Mouse (Mus musculus) cerebellum, adult 11-12 months (tissue): ENCODE results near the gene Rabepk.
"Not testable (repeated sequence)": the region's sequence is repeated elsewhere in the genome, so short reads cannot be mapped to it uniquely, and the experiment has no call there.

Experiments used
- DNase-seq: peaks from one replicate; pipeline ENCODE4 v3.0.0; 2022

The Rabepk gene

DNA sequence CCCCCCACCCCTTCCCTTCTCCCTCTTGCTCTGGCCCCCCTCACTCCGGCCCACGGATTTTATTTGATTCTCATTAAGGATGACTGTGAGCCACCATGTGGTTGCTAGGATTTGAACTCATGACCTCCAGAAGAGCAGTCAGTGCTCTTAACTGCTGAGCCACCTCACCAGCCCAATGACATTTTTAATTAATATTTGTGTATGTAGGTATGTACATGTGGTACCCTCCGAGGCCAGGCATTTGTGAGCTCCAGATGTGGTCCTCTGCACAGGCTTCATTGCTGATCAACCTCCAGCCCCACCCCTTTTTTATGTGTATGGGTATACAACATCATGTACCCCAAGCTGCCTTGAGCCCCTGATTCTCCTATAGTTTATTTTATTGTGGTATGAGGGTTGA lies 4.0 kb upstream of the Rabepk start:
- peak; percentile 32 for DNase-seq

- DNase-seq: not testable (repeated sequence)
Observed at GRCm38 (mm10) chr2:34802565-34803245, 3.0 kb upstream of the Rabepk start.

DNA sequence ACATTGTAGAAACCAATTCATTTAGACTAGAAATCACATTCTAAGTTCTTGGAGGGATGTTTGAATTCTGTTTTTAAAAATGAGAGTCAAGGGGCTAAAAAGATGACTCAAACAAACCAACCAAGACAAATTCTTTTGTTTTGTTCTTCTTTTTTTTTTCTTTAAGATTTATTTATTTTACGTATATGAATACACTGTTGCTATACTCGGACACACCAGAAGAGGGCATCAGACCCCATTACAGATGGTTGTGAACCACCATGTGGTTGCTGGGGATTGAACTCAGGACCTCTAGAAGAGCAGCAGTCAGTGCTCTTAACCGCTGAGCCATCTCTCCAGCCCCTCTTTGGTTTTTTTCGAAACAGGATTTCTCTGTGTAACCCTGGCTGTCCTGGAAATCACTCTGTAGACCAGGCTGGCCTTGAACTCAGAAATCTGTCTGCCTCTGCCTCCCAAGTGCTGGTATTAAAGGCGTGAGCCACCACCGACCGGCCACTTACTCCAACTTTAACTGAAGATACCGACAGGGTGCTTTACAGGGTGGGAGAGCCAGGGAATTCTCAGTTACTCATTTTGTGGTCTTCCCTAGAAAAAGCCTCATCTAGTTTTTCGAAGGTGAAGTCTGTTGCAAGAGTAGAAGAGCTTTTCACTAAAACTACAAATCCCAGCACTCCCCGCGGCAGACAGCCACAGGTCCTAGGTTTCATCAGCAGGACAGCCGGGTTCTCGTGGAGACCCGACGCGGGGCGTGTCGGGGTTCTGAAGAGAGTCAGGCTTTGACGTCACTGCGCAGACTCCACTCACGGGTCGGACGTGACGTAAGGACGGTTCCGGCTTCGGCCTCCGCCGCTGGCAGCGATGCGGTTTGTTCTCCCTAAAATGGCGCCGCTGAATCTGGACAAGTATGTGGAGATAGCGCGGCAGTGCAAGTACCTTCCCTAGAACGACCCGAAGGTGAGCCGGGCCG lies 2.1 kb upstream of the Rabepk start:
- DNase-seq: peak; percentile 98

DNA sequence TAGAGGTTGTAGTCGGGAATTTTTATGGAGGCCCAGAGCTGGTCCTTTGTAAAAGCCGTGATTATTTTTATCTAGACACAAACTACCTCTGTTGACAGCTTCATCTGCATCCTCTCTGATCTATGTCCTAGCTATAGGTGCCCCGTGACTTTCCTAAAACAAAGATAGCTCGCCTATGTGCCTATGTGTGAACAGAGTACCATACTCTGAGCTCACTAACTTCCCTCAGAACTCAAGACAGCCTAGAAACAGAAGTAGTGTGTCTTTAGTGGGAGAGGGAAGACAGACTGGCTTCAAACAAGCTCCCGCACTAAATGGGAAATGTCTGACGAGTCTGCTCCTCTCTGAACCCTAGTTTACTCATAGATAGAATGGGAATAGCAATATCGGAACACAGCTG lies 659 bp upstream of the Rabepk start:
- DNase-seq: no peak

GRCm38 (mm10) chr2:34795426-34795825 lies 4.3 kb downstream of the Rabepk start:
- DNase-seq: no peak

GRCm38 (mm10) chr2:34794511-34794910 lies 5.2 kb downstream of the Rabepk start:
- DNase-seq: no peak

DNA sequence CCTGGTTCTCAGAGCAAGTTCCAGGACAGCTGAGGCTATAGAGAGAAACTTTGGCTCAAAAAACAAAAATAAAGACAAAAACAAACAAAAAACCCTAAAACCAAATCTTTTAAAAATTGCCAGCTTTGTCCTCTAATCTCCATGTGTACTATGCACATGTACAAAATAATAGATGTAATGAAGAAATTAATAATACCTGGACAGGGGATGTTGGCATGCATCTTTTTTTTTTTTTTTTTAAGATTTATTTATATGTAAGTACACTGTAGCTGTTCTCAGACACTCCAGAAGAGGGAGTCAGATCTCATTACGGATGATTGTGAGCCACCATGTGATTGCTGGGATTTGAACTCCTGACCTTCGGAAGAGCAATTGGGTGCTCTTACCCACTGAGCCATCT lies 7.2 kb downstream of the Rabepk start:
- DNase-seq: not testable (repeated sequence)

- no peak for DNase-seq
Observed at GRCm38 (mm10) chr2:34790282-34790681, 9.4 kb downstream of the Rabepk start.

GRCm38 (mm10) chr2:34784085-34784484 lies 15.6 kb downstream of the Rabepk start:
- no peak for DNase-seq

DNA sequence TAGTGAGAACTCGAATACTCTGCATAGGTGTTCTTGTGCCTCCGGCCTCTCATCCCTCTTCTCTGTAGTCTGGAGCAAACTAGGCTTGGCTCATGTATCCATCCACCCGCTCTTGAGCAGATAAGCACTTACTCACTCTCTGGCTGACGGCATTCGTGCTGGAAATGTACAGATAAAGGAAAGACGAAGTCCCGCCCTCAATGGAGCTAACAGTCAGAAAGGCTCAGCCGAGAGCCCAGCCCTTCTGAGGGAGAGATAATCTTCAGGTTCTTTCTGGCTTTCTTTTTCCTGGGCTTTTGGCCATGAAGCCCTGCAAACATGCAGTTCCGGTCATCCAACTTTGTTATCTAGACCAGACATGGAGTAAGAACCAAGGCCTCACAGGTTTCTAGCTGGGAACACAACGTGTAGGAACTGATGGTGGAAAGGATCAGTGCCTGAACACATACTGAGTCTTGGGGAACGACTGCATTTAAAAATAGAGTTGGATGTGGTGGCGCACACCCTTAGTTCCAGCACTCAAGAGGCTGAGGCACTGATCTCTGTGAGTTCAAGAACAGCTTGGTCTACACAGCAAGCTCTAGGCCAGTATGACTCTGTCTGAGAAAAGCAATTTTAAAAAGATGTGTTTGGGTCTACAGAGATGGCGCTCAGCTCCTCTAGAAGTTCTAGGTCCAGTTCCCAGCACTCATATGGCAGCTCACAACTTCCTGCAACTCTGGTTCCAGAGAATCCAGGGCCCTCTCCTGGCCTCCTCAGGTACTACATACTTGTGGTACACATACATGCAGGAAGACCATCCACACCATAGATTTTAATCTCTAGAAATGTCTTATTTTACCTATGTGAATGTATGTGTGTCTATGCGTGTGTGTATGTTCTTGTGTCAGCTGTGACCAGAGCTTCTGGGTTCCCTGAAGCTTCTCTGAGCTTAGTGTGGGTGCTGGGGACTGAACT lies 16.4 kb downstream of the Rabepk start:
- DNase-seq: no peak

- no peak for DNase-seq
Observed at GRCm38 (mm10) chr2:34777237-34777868, 22.4 kb downstream of the Rabepk start.

DNA sequence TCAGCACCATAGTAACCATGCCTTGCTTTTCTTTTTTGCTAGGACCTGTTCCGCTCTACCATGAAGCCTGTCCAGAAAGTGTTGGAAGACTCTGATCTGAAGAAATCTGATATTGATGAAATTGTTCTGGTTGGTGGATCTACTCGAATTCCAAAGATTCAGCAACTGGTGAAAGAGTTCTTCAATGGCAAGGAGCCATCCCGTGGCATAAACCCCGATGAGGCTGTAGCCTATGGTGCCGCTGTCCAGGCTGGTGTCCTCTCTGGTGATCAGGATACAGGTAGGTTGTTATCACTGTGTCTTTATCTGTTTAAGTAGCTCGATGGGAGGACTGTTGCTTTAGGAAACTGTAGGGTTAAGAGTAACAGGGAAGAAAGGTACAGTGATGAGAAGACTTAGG lies 25.2 kb downstream of the Rabepk start:
- no peak for DNase-seq

- DNase-seq: no peak
Observed at GRCm38 (mm10) chr2:34773673-34774072, 26.0 kb downstream of the Rabepk start.

DNA sequence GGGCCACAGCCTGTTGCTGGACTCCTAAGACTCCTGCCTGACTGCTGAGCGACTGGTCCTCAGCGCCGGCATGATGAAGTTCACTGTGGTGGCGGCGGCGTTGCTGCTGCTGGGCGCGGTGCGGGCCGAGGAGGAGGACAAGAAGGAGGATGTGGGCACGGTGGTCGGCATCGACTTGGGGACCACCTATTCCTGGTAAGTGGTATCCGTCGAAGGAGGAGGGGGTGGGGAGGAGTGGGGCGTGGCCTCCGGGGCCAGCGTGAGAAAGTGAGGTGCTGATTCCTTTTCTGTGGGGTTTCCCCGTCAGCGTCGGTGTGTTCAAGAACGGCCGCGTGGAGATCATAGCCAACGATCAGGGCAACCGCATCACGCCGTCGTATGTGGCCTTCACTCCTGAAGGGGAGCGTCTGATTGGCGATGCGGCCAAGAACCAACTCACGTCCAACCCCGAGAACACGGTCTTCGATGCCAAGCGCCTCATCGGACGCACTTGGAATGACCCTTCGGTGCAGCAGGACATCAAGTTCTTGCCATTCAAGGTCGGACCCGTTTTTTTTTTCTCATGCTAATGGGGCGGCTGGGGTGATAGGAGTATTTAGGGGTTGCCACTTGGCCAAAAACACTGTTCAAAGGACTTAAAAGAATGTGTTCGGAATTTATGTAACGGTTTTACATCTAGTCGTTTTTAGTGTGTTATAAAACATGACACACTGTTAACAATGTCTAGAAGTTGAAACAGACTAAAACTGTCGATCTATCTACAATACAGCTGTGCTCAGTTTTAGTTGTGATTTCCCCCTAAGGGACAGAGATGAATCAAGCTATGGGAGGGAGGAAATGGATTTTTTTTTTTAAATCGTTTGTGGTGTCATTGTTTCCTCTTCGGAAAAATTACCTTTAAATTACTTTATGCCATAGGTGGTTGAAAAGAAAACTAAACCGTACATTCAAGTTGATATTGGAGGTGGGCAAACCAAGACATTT lies 27.2 kb downstream of the Rabepk start:
- peak; percentile 63 for DNase-seq

GRCm38 (mm10) chr2:34771368-34772226 lies 28.1 kb downstream of the Rabepk start, which contains the start of gene Hspa5:
Gene Hspa5 (plus strand): TSS chr2:34771970.
- DNase-seq: peak; percentile 100

DNA sequence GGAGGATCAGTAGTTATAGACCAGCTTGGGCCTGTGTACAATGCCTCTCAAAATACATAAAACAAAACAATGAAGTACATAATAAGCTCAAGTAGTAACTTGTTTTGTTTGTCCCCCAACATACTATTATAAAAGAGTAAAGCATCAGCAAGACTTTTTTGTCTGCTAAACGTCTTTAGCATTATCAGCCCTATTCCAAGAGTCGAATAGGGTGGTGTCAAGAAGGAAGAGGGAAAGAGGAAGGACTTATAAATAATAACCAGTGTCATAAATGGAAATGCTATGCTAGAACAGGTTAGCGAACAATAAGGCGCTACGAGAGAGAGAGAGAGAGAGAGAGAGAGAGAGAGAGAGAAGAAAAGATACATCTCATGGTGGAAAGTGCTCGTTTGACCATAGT lies 28.8 kb downstream of the Rabepk start:
- DNase-seq: no peak

- DNase-seq: no peak
Observed at GRCm38 (mm10) chr2:34770049-34770448, 29.7 kb downstream of the Rabepk start.

DNA sequence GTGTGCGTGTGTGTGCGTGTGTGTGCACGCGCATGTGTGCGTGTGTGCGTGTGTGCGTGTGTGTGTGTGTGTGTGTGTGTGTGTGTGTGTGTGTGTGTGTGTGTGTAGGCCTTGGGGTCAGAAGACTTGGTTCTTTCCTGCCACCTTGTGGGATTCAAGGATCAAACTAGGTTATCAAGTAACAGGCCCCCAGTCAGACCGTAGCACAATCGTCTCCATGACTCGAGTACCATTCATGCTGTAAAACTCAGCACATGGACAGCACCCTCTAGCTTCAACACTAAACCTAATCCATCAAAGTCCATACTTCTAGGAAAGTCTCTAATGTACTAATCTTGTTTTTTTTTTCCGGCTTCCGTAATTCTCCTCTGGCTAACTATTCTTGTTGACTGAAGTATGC lies 34.9 kb downstream of the Rabepk start:
- no peak for DNase-seq

- no peak for DNase-seq
Observed at GRCm38 (mm10) chr2:34762872-34763271, 36.8 kb downstream of the Rabepk start.

DNA sequence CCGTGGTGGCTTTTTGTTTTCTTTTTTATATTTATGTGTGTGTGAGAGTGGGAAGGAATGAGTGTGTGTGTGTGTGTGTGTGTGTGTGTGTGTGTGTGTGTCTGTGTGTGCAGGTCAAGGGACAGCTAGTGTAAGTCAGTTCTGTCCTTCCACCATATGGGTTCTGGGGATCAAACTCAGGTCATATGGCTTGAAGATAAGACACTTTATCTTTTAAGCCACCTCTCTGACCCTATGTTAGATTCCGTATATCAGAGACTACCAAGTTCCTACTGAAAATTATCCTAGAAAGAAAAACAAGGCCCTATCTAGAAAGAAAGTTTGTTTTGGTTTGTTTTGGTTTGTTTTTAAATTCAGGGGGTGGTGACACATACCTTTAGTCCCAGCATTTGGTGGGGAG lies 37.5 kb downstream of the Rabepk start:
- DNase-seq: no peak
